Mouse (Mus musculus): Measurements from ENCODE around the gene Mb21d2.

- TF ChIP-seq POLR2A (IDR thresholded peaks at IDR 0.05; ENCODE audit: insufficient read depth, low read length) (no peak), EP300 (IDR thresholded peaks at IDR 0.05; ENCODE audit: insufficient read depth, low read depth, low read length) (no peak), CTCF (IDR thresholded peaks at IDR 0.05; ENCODE audit: low read depth, low read length) (no peak)
These were observed 22.9 kb downstream of the Mb21d2 start for GRCm38 (mm10) chr16:28906370-28907275.
